Mouse (Mus musculus) ES-Bruce4 (cell line): Measurements from ENCODE around the gene Syne3.

Source experiments
- CTCF ChIP-seq: IDR thresholded peaks from one replicate; pipeline ENCODE4 v1.8.1; 2011; ENCODE audit warnings: low read depth, low read length
- EP300 ChIP-seq: IDR thresholded peaks from 2 replicates; pipeline ENCODE4 v1.6.1; 2011; ENCODE audit warnings: low read depth, low read length; ENCODE audit not compliant: insufficient read depth
- POLR2A ChIP-seq: IDR thresholded peaks from one replicate; pipeline ENCODE4 v1.8.1; 2011; ENCODE audit warnings: low read length; ENCODE audit not compliant: insufficient read depth

- no peak for TF ChIP-seq CTCF
- no peak for TF ChIP-seq POLR2A
- no peak for TF ChIP-seq EP300
Observed at GRCm38 (mm10) chr12:105011589-105011988, 2.0 kb upstream of the Syne3 start.
